Mouse (Mus musculus): Measurements from ENCODE around the gene Nmnat3.

DNA sequence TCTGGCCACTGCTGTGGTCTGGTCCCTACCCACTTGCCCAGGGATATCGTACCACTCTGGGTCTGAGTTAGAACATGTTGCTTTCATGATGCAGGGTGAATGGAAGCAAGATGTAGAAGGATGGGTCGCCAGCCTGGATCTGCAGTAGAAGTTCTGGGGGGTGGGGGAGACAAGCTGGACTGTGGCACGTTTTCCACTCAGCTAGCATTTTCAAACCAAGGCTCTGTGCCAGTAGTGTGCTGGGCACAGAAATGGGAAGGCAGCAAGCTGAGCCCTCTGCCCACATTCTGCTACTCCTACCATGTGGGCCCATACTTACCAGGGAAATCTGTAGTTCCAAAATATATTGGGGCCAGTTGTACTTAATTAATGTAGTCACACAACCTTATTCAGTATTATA lies 33.5 kb downstream of the Nmnat3 start:
- TF ChIP-seq CTCF (IDR thresholded peaks at IDR 0.05) (no peak), EP300 (IDR thresholded peaks at IDR 0.05; ENCODE audit: insufficient read depth, low read depth, low read length) (no peak)
